Mouse (Mus musculus) heart, postnatal 0 days (tissue): ENCODE results near the gene C1galt1c1.

Experiments used
- CTCF ChIP-seq: IDR thresholded peaks from 2 replicates; pipeline ENCODE4 v1.5.1; 2016; ENCODE audit warnings: antibody characterized with exemption, control low read depth, low read depth
- EP300 ChIP-seq: IDR thresholded peaks from 2 replicates; pipeline ENCODE4 v1.6.1; 2016; ENCODE audit warnings: antibody characterized with exemption, low read depth

DNA sequence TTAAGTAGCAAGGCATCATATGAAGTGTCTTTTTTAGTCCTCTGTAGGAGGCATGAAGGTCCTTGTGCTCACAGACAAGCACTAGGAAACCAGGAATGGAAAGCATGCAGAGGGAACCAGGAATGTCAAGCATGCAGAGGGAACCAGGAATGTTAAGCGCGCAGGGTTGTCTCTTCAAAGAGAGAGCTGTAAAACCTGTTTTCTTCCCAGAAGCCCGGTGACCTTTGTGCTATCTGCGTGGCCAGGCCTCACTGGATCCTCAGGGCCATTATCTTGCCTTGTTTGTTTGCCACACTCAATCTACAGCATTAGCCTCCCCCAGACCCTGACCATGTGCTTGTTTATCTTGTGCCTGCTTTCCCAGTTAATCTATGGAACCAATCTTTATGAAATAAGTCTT lies 45.1 kb downstream of the C1galt1c1 start:
- TF ChIP-seq EP300 (no peak), CTCF (no peak)
